In genomic region chr14:44865661-44866060, GRCm38 (mm10) we compare ENCODE assay signal across 25 mouse cellular contexts. TPM values are rescaled to one million over a fixed set of nuclear protein-coding genes. Genes with fewer than 3 reads are reported as not detected.
DNase-seq lines count a peak whose midpoint lies in the region; ATAC-seq and TF ChIP-seq lines count a peak whose summit lies in the region.
"Had no signal": no experiment of that assay in that cellular context is flagged by ENCODE, and none has a peak within 500 bp of the region (broad histone marks: within the 10 kb centered on the region; RNA-seq: fewer than 3 reads in every experiment).

No protein-coding gene starts in this region.

- H3K4me3 ChIP-seq in lung, adult 2 months (replicated peaks; ENCODE audit: extremely low read depth, low read depth, low read length) = no peak overlapping the region
- no peak overlapping the region for H3K4me3 ChIP-seq in liver, postnatal 0 days (ENCODE audit: low read depth, low read length)
- H3K4me3 ChIP-seq: forebrain, embryonic 12.5 days; hindbrain, embryonic 13.5 days; liver, embryonic 13.5 days had no signal

- no peak for TF ChIP-seq POLR2A in lung, adult 2 months (IDR thresholded peaks at IDR 0.05; ENCODE audit: borderline replicate concordance, extremely low read depth, low read depth, low read length)

- peak; percentile 31 for DNase-seq in 416B (ENCODE audit: low read depth)
- DNase-seq in fat pad, adult 2 months (ENCODE audit: extremely low read depth, low read depth, low spot score) = peak; percentile 88
- peak; percentile 13 for DNase-seq in lung, adult 2 months
- peak; percentile 56 for DNase-seq in lung, postnatal 36 days
- no peak for DNase-seq in spleen, postnatal 36 days (ENCODE audit: low spot score in 2 of 2)
- DNase-seq in right cerebral cortex, postnatal 14 days = no peak
- DNase-seq in liver, postnatal 0 days = no peak
- DNase-seq in thymus, postnatal 0 days (ENCODE audit: low spot score) = no peak
- DNase-seq: adrenal gland, postnatal 10 days; cerebellum, adult 11 months; cerebellum, postnatal 10 days; gastrocnemius, postnatal 14 days; heart, postnatal 36 days; kidney, adult 11 months; kidney, postnatal 4 days; layer of hippocampus, adult 9-11 months; liver, embryonic 13.5 days; thymus, postnatal 25 days had no signal

- no peak overlapping the region for H3K9ac ChIP-seq in liver, postnatal 0 days (replicated peaks)
- H3K9ac ChIP-seq: forebrain, embryonic 12.5 days; hindbrain, embryonic 13.5 days; liver, embryonic 13.5 days had no signal

- 64% methylated on average over 8 of the region's 8 CpGs for WGBS in lung, adult 2 months
- 73% methylated on average over 8 of the region's 8 CpGs for WGBS in liver, postnatal 0 days (ENCODE audit: insufficient replicate concordance)

- no peak overlapping the region for H3K4me2 ChIP-seq in liver, postnatal 0 days (ENCODE audit: low read depth, low read length)
- H3K4me2 ChIP-seq: forebrain, embryonic 12.5 days; hindbrain, embryonic 13.5 days; liver, embryonic 13.5 days; midbrain, embryonic 11.5 days had no signal

- H3K27ac ChIP-seq in liver, postnatal 0 days (ENCODE audit: low read depth) = no peak overlapping the region
- H3K27ac ChIP-seq: forebrain, embryonic 12.5 days; hindbrain, embryonic 13.5 days; liver, embryonic 13.5 days; macrophage had no signal

- H3K36me3 ChIP-seq in liver, postnatal 0 days (replicated peaks; ENCODE audit: insufficient read depth, low read length) = no peaks in the 10 kb centered on the region
- H3K36me3 ChIP-seq: forebrain, embryonic 12.5 days; hindbrain, embryonic 13.5 days; liver, embryonic 13.5 days had no signal

- no peak for TF ChIP-seq EP300 in liver, postnatal 0 days (IDR thresholded peaks at IDR 0.05; ENCODE audit: low read depth)

- H3K27me3 ChIP-seq in liver, postnatal 0 days (ENCODE audit: insufficient read depth, low read length) = no peaks in the 10 kb centered on the region
- H3K27me3 ChIP-seq: hindbrain, embryonic 13.5 days; liver, embryonic 13.5 days had no signal

- no peaks in the 10 kb centered on the region; the same call in 1 of the 2 replicates for H3K4me1 ChIP-seq in lung, adult 2 months (ENCODE audit: control insufficient read depth, insufficient read depth, low read length)
- no peaks in the 10 kb centered on the region for H3K4me1 ChIP-seq in liver, postnatal 0 days (ENCODE audit: insufficient read depth)
- H3K4me1 ChIP-seq: hindbrain, embryonic 13.5 days; liver, embryonic 13.5 days had no signal

- ATAC-seq in liver, postnatal 0 days = no peak
- ATAC-seq: activated CD4-positive, CD25-positive, alpha-beta regulatory T cell, adult 4 months had no signal

- no peak for TF ChIP-seq CTCF in lung, adult 2 months (IDR thresholded peaks at IDR 0.05; ENCODE audit: insufficient read depth, low read length)
- no peak for TF ChIP-seq CTCF in liver, postnatal 0 days (IDR thresholded peaks at IDR 0.05; ENCODE audit: low read depth)

- no peaks in the 10 kb centered on the region for H3K9me3 ChIP-seq in liver, postnatal 0 days (ENCODE audit: low read length)
- H3K9me3 ChIP-seq: forebrain, embryonic 12.5 days; hindbrain, embryonic 13.5 days; liver, embryonic 13.5 days had no signal

RNA-seq across cellular contexts. Expression of gene Ptgdr, which starts 6.5 kb away (rescaled TPM):
- polyA plus RNA-seq in lung, adult 2 months (2012; rRNA removed) = not detected in 2 replicates
- not detected in 2 replicates for polyA plus RNA-seq in liver, postnatal 0 days (2015; fragmentation: Nextera tagmentation; extraction: Ambion mirVana)
- polyA plus RNA-seq in thymus, postnatal 0 days (2015; fragmentation: Nextera tagmentation; extraction: Ambion mirVana) = 0.04 and 0.12 TPM in 2 replicates
- polyA plus RNA-seq: activated CD4-positive, CD25-positive, alpha-beta regulatory T cell, adult 4 months; heart, embryonic 14.5 days; kidney, embryonic 16.5 days; liver, embryonic 13.5 days; macrophage; midbrain, embryonic 11.5 days had no signal

Comparison
In these comparisons a context has a peak if more than half of its experiments do, and no peak if none do; other contexts are left out.
1. DNase-seq: peak in 416B (single experiment), fat pad, adult 2 months (single experiment), lung, adult 2 months (single experiment) and lung, postnatal 36 days (single experiment); none in spleen, postnatal 36 days (0 of 2), right cerebral cortex, postnatal 14 days (single experiment), liver, postnatal 0 days (single experiment) and thymus, postnatal 0 days (single experiment).